Mouse (Mus musculus) testis, adult 2 months (tissue): Measurements from ENCODE around the gene Abt1.

Source experiments
- CTCF ChIP-seq: fragments of 200-500 bp; IDR thresholded peaks from 2 replicates; pipeline ENCODE4 v1.5.1; 2012; ENCODE audit warnings: low read depth, mild to moderate bottlenecking, inconsistent platforms, low read length, moderate library complexity; ENCODE audit not compliant: control insufficient read depth, insufficient read depth, insufficient replicate concordance
- POLR2A ChIP-seq: fragments of 200-500 bp; IDR thresholded peaks from 2 replicates; pipeline ENCODE4 v1.6.1; 2012; ENCODE audit warnings: low read depth, mild to moderate bottlenecking, inconsistent platforms, low read length, moderate library complexity; ENCODE audit not compliant: control insufficient read depth

DNA sequence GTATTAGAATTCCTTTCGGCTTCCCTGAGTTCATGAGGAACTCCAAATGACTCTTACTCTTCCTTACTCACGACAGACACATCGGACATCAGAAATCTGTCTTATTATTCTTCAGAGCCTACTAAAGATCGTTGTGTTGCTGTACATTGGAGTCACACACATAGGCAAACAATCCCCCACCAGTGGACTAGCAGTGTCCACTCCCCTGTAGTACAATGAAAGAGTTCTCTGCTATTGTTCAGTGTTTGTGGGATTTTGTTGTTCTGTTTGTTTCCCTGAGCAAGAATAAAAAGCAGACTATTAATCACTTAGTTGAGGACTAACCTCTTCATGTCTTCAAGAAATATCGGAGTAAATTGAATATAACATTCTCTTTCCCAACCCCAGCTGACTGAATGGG lies 10.1 kb upstream of the Abt1 start:
- TF ChIP-seq POLR2A (no peak), CTCF (no peak)
